Mouse (Mus musculus): Measurements from ENCODE around the gene Slc16a4. TPM values are rescaled to one million over a fixed set of nuclear protein-coding genes. Genes with fewer than 3 reads are reported as not detected.

Slc16a4 gene
- polyA plus RNA-seq, 1 experiment from 2014 or later = 3.6 TPM

Other genes starting within 250 kb of the Slc16a4 start
- gene Kcna2, start 190.1 kb upstream of the Slc16a4 start, polyA plus RNA-seq (2015; fragmentation: Nextera tagmentation; extraction: Ambion mirVana) = 0.07 and 0.18 TPM in 2 replicates
- not detected in 2 replicates for gene Kcna10, start 108.2 kb upstream of the Slc16a4 start, polyA plus RNA-seq (2015; fragmentation: Nextera tagmentation; extraction: Ambion mirVana)
- 0.34 and 1.4 TPM in 2 replicates for gene Cym, start 69.5 kb upstream of the Slc16a4 start, polyA plus RNA-seq (2015; fragmentation: Nextera tagmentation; extraction: Ambion mirVana)
- gene A630076J17Rik, start 60.6 kb upstream of the Slc16a4 start, polyA plus RNA-seq (2015; fragmentation: Nextera tagmentation; extraction: Ambion mirVana) = not detected in 2 replicates
- gene Prok1, start 51.5 kb upstream of the Slc16a4 start, polyA plus RNA-seq (2015; fragmentation: Nextera tagmentation; extraction: Ambion mirVana) = 0.13 TPM in 1 of 2 replicates, not detected in the other
- gene Lamtor5, start 12.4 kb upstream of the Slc16a4 start, polyA plus RNA-seq (2015; fragmentation: Nextera tagmentation; extraction: Ambion mirVana) = 194 and 201 TPM in 2 replicates
- 15.5 and 15.8 TPM in 2 replicates for gene Rbm15, start 42.4 kb downstream of the Slc16a4 start, polyA plus RNA-seq (2015; fragmentation: Nextera tagmentation; extraction: Ambion mirVana)
- gene Kcnc4, start 168.3 kb downstream of the Slc16a4 start, polyA plus RNA-seq (2015; fragmentation: Nextera tagmentation; extraction: Ambion mirVana) = 0.21 and 0.22 TPM in 2 replicates
- gene Slc6a17, start 226.8 kb downstream of the Slc16a4 start, polyA plus RNA-seq (2015; fragmentation: Nextera tagmentation; extraction: Ambion mirVana) = 9.5 and 10.3 TPM in 2 replicates